Mouse (Mus musculus) stomach, embryonic 15.5 days (tissue): ENCODE data around the gene Ppp1r3f. TPM values are rescaled to one million over a fixed set of nuclear protein-coding genes. Genes with fewer than 3 reads are reported as not detected.
A peak's percentile ranks its signal among the peaks of the same experiment; 100 is the strongest.

Experiments used
- ATAC-seq: fragments of 200-750 bp; cut with Nextera tagmentation; 2 replicates; pipeline ENCODE4 v1.8.0; 2017; ENCODE audit warnings: low read depth, moderate number of reproducible peaks, moderate TSS enrichment; ENCODE audit not compliant: insufficient read depth, low FRiP score
- H3K27ac ChIP-seq: fragments of 300-500 bp; sonication (generic); 2 replicates; pipeline ENCODE4 v1.5.1; 2015; ENCODE audit warnings: mild to moderate bottlenecking, inconsistent platforms
- H3K27me3 ChIP-seq: fragments of 300-500 bp; sonication (generic); replicated peaks from 2 replicates; pipeline ENCODE4 v1.6.1; 2015; ENCODE audit warnings: inconsistent platforms
- H3K36me3 ChIP-seq: fragments of 300-500 bp; sonication (generic); 2 replicates; pipeline ENCODE4 v1.6.1; 2015; ENCODE audit warnings: inconsistent platforms
- H3K4me1 ChIP-seq: fragments of 300-500 bp; sonication (generic); 2 replicates; pipeline ENCODE4 v1.6.1; 2015; ENCODE audit warnings: inconsistent platforms
- H3K4me2 ChIP-seq: fragments of 300-500 bp; sonication (generic); 2 replicates; pipeline ENCODE4 v1.6.1; 2015; ENCODE audit warnings: mild to moderate bottlenecking, inconsistent platforms
- H3K4me3 ChIP-seq: fragments of 300-500 bp; sonication (generic); replicated peaks from 2 replicates; pipeline ENCODE4 v1.5.1; 2015; ENCODE audit warnings: inconsistent platforms
- H3K9ac ChIP-seq: fragments of 300-500 bp; sonication (generic); 2 replicates; pipeline ENCODE4 v1.6.1; 2015; ENCODE audit warnings: inconsistent platforms
- H3K9me3 ChIP-seq: fragments of 300-500 bp; sonication (generic); 2 replicates; pipeline ENCODE4 v1.6.1; 2016; ENCODE audit warnings: inconsistent platforms
- WGBS: fragments of 180-500 bp; shearing (Covaris S2); methylation state at CpG from one replicate; pipeline ENCODE4 v1.1.7; 2015; 5-methylcytosine and 5-hydroxymethylcytosine counted together
- polyA plus RNA-seq: library from polyadenylated mRNA; unstranded; fragments of >200 nt; fragmentation: Nextera tagmentation; extraction: Ambion mirVana; gene quantifications from 2 replicates; pipeline ENCODE4 v1.2.1, GENCODE M21; 2015

Gene Ppp1r3f
- polyA plus RNA-seq, 1 experiment from 2014 or later = 1.6 TPM

- Histone ChIP-seq H3K27me3 (no peaks in the 10 kb centered on the region), H3K9me3 (no peaks in the 10 kb centered on the region), H3K36me3 (no peaks in the 10 kb centered on the region), H3K4me2 (no peak overlapping the region), H3K27ac (no peak overlapping the region), H3K4me1 (no peaks in the 10 kb centered on the region), H3K4me3 (no peak overlapping the region), H3K9ac (no peak overlapping the region)
- 87% methylated on average over 2 of the region's 2 CpGs for WGBS
- ATAC-seq = no peak
Observed at GRCm38 (mm10) chrX:7581151-7581550, 7.1 kb upstream of the Ppp1r3f start.

- H3K4me1 ChIP-seq = peaks cover 3% of the 10 kb centered on the region; the same call in 1 of the 2 replicates
- no peaks in the 10 kb centered on the region for H3K27me3 ChIP-seq
- WGBS = 24% methylated on average over 6 of the region's 6 CpGs
- H3K9me3 ChIP-seq = no peaks in the 10 kb centered on the region
- ATAC-seq = no peak
- no peaks in the 10 kb centered on the region for H3K36me3 ChIP-seq
- H3K9ac ChIP-seq = no peak overlapping the region
- peak overlapping the region; percentile 52 for H3K4me2 ChIP-seq
- peak overlapping the region; percentile 61 for H3K4me3 ChIP-seq
- no peak overlapping the region for H3K27ac ChIP-seq
Observed at GRCm38 (mm10) chrX:7574885-7575231, 775 bp upstream of the Ppp1r3f start.

GRCm38 (mm10) chrX:7573176-7574086 is 652 bp downstream of the Ppp1r3f start, which contains the start of gene Foxp3:
Gene Foxp3 (plus strand): TSS chrX:7573644.
- 28% methylated on average over 71 of the region's 72 CpGs for WGBS
- Histone ChIP-seq H3K4me2 (peak within 1 kb of the TSS; percentile 62), H3K4me3 (peak within 1 kb of the TSS; percentile 61), H3K27me3 (no peaks in the 10 kb centered on the region), H3K36me3 (no peaks in the 10 kb centered on the region), H3K9ac (peak within 1 kb of the TSS; percentile 48), H3K27ac (peak within 1 kb of the TSS; percentile 71; the same call in 1 of the 2 replicates), H3K9me3 (no peaks in the 10 kb centered on the region), H3K4me1 (peaks cover 3% of the 10 kb centered on the region; the same call in 1 of the 2 replicates)
- ATAC-seq = peak; percentile 38; the same call in 1 of the 2 replicates

GRCm38 (mm10) chrX:7572466-7572865 is 1.6 kb downstream of the Ppp1r3f start:
- H3K4me3 ChIP-seq = no peak overlapping the region
- 66% methylated on average over 10 of the region's 10 CpGs for WGBS
- no peak for ATAC-seq

GRCm38 (mm10) chrX:7571565-7572136 is 2.4 kb downstream of the Ppp1r3f start:
- H3K36me3 ChIP-seq = no peaks in the 10 kb centered on the region
- H3K4me3 ChIP-seq = no peak overlapping the region
- no peak overlapping the region for H3K9ac ChIP-seq
- peaks cover 3% of the 10 kb centered on the region; the same call in 1 of the 2 replicates for H3K4me1 ChIP-seq
- WGBS = 81% methylated on average over 9 of the region's 9 CpGs
- H3K27me3 ChIP-seq = no peaks in the 10 kb centered on the region
- no peaks in the 10 kb centered on the region for H3K9me3 ChIP-seq
- no peak overlapping the region for H3K4me2 ChIP-seq
- no peak overlapping the region for H3K27ac ChIP-seq
- ATAC-seq = no peak

More at GRCm38 (mm10) chrX:7572466-7572865, 1.6 kb downstream of the Ppp1r3f start:
- Histone ChIP-seq H3K27ac (no peak overlapping the region), H3K4me1 (peaks cover 3% of the 10 kb centered on the region; the same call in 1 of the 2 replicates), H3K9ac (no peak overlapping the region), H3K4me2 (peak overlapping the region; percentile 62), H3K27me3 (no peaks in the 10 kb centered on the region), H3K36me3 (no peaks in the 10 kb centered on the region), H3K9me3 (no peaks in the 10 kb centered on the region)

- ATAC-seq = no peak
- Histone ChIP-seq H3K4me1 (peaks cover 3% of the 10 kb centered on the region; the same call in 1 of the 2 replicates), H3K4me2 (no peak overlapping the region), H3K4me3 (no peak overlapping the region), H3K27me3 (no peaks in the 10 kb centered on the region), H3K36me3 (no peaks in the 10 kb centered on the region), H3K9ac (no peak overlapping the region), H3K27ac (no peak overlapping the region), H3K9me3 (no peaks in the 10 kb centered on the region)
- 64% methylated on average over 7 of the region's 7 CpGs for WGBS
Observed at GRCm38 (mm10) chrX:7570481-7571175, 3.5 kb downstream of the Ppp1r3f start.

- 68% methylated on average over 9 of the region's 9 CpGs for WGBS
- Histone ChIP-seq H3K36me3 (no peaks in the 10 kb centered on the region), H3K27ac (no peak overlapping the region), H3K4me2 (no peak overlapping the region), H3K4me1 (no peaks in the 10 kb centered on the region; the same call in 1 of the 2 replicates), H3K9ac (no peak overlapping the region), H3K9me3 (no peaks in the 10 kb centered on the region), H3K4me3 (no peak overlapping the region), H3K27me3 (no peaks in the 10 kb centered on the region)
- no peak for ATAC-seq
Observed at GRCm38 (mm10) chrX:7567491-7567890, 6.6 kb downstream of the Ppp1r3f start.

- Histone ChIP-seq H3K4me2 (no peak overlapping the region), H3K36me3 (no peaks in the 10 kb centered on the region), H3K27me3 (no peaks in the 10 kb centered on the region), H3K9ac (no peak overlapping the region), H3K4me3 (no peak overlapping the region), H3K9me3 (no peaks in the 10 kb centered on the region), H3K27ac (no peak overlapping the region), H3K4me1 (no peaks in the 10 kb centered on the region; the same call in 1 of the 2 replicates)
- no peak for ATAC-seq
- 86% methylated on average over 6 of the region's 6 CpGs for WGBS
Observed at GRCm38 (mm10) chrX:7566352-7566751, 7.7 kb downstream of the Ppp1r3f start.

GRCm38 (mm10) chrX:7563076-7563475 is 11.0 kb downstream of the Ppp1r3f start:
- no peaks in the 10 kb centered on the region for H3K4me1 ChIP-seq
- H3K36me3 ChIP-seq = no peaks in the 10 kb centered on the region
- no peak overlapping the region for H3K9ac ChIP-seq
- no peak overlapping the region for H3K4me2 ChIP-seq
- no peaks in the 10 kb centered on the region for H3K27me3 ChIP-seq
- no peak overlapping the region for H3K27ac ChIP-seq
- ATAC-seq = no peak
- WGBS = 30% methylated on average over 2 of the region's 2 CpGs
- H3K4me3 ChIP-seq = no peak overlapping the region
- no peaks in the 10 kb centered on the region for H3K9me3 ChIP-seq

- Histone ChIP-seq H3K27ac (no peak overlapping the region), H3K9ac (no peak overlapping the region), H3K4me1 (no peaks in the 10 kb centered on the region), H3K36me3 (no peaks in the 10 kb centered on the region), H3K4me2 (no peak overlapping the region), H3K4me3 (no peak overlapping the region), H3K9me3 (no peaks in the 10 kb centered on the region), H3K27me3 (no peaks in the 10 kb centered on the region)
- WGBS = 93% methylated on average over 4 of the region's 4 CpGs
- no peak for ATAC-seq
Observed at GRCm38 (mm10) chrX:7553474-7553873, 20.6 kb downstream of the Ppp1r3f start.

GRCm38 (mm10) chrX:7524961-7525360 is 49.1 kb downstream of the Ppp1r3f start:
- 29% methylated on average over 3 of the region's 3 CpGs for WGBS
- no peaks in the 10 kb centered on the region for H3K36me3 ChIP-seq
- no peak overlapping the region for H3K4me3 ChIP-seq
- ATAC-seq = no peak
- no peak overlapping the region for H3K27ac ChIP-seq
- H3K27me3 ChIP-seq = no peaks in the 10 kb centered on the region
- H3K9ac ChIP-seq = no peak overlapping the region
- no peak overlapping the region for H3K4me2 ChIP-seq
- H3K9me3 ChIP-seq = no peaks in the 10 kb centered on the region
- H3K4me1 ChIP-seq = no peaks in the 10 kb centered on the region
